Mouse (Mus musculus): ENCODE results near the gene Rfx7. TPM values are rescaled to one million over a fixed set of nuclear protein-coding genes. Genes with fewer than 3 reads are reported as not detected.
"Not testable (repeated sequence)": the region's sequence is repeated elsewhere in the genome, so short reads cannot be mapped to it uniquely, and the experiment has no call there.

The Rfx7 gene
- polyA plus RNA-seq, 1 experiment from 2014 or later: 9.8 TPM

- no peaks in the 10 kb centered on the region for H3K9me3 ChIP-seq (replicated peaks)
- no peak overlapping the region for H3K27ac ChIP-seq (replicated peaks)
- no peak overlapping the region for H3K9ac ChIP-seq
- H3K36me3 ChIP-seq: no peaks in the 10 kb centered on the region
- ATAC-seq (ENCODE audit: insufficient number of reproducible peaks, low FRiP score, low TSS enrichment, low read depth): no peak
- H3K4me3 ChIP-seq (replicated peaks): no peak overlapping the region
- H3K27me3 ChIP-seq: no peaks in the 10 kb centered on the region
- H3K4me1 ChIP-seq: no peaks in the 10 kb centered on the region
- 76% methylated on average over 1 of the region's 1 CpGs for WGBS
- H3K4me2 ChIP-seq (replicated peaks): no peak overlapping the region
These were observed 26.7 kb downstream of the Rfx7 start for GRCm38 (mm10) chr9:72558780-72559179.

GRCm38 (mm10) chr9:72560316-72560715 is 28.3 kb downstream of the Rfx7 start:
- 69% methylated on average over 2 of the region's 2 CpGs for WGBS
- H3K4me1 ChIP-seq: no peaks in the 10 kb centered on the region
- no peaks in the 10 kb centered on the region for H3K9me3 ChIP-seq (replicated peaks)
- H3K4me2 ChIP-seq (replicated peaks): no peak overlapping the region
- no peak overlapping the region for H3K4me3 ChIP-seq (replicated peaks)
- no peak overlapping the region for H3K9ac ChIP-seq
- ATAC-seq (ENCODE audit: insufficient number of reproducible peaks, low FRiP score, low TSS enrichment, low read depth): no peak
- no peaks in the 10 kb centered on the region for H3K36me3 ChIP-seq
- no peaks in the 10 kb centered on the region for H3K27me3 ChIP-seq
- no peak overlapping the region for H3K27ac ChIP-seq (replicated peaks)

- Histone ChIP-seq H3K27me3 (no peaks in the 10 kb centered on the region), H3K36me3 (no peaks in the 10 kb centered on the region), H3K9me3 (replicated peaks) (no peaks in the 10 kb centered on the region), H3K4me2 (replicated peaks) (no peak overlapping the region), H3K9ac (no peak overlapping the region), H3K4me1 (no peaks in the 10 kb centered on the region), H3K27ac (replicated peaks) (no peak overlapping the region), H3K4me3 (replicated peaks) (no peak overlapping the region)
- ATAC-seq (ENCODE audit: insufficient number of reproducible peaks, low FRiP score, low TSS enrichment, low read depth): no peak
- WGBS: 90% methylated on average over 3 of the region's 3 CpGs
These were observed 31.2 kb downstream of the Rfx7 start for GRCm38 (mm10) chr9:72563277-72563676.

- no peak overlapping the region for H3K4me3 ChIP-seq (replicated peaks)
- H3K27ac ChIP-seq (replicated peaks): no peak overlapping the region
- H3K9ac ChIP-seq: no peak overlapping the region
- no peaks in the 10 kb centered on the region for H3K36me3 ChIP-seq
- 59% methylated on average over 2 of the region's 2 CpGs for WGBS
- H3K9me3 ChIP-seq (replicated peaks): no peaks in the 10 kb centered on the region
- H3K4me1 ChIP-seq: no peaks in the 10 kb centered on the region
- no peak overlapping the region for H3K4me2 ChIP-seq (replicated peaks)
- ATAC-seq (ENCODE audit: insufficient number of reproducible peaks, low FRiP score, low TSS enrichment, low read depth): no peak
- H3K27me3 ChIP-seq: no peaks in the 10 kb centered on the region
These were observed 35.1 kb downstream of the Rfx7 start for GRCm38 (mm10) chr9:72567116-72567515.

- Histone ChIP-seq H3K27me3 (no peaks in the 10 kb centered on the region), H3K4me1 (no peaks in the 10 kb centered on the region), H3K36me3 (no peaks in the 10 kb centered on the region), H3K4me2 (replicated peaks) (no peak overlapping the region), H3K9ac (no peak overlapping the region), H3K4me3 (replicated peaks) (no peak overlapping the region), H3K9me3 (replicated peaks) (no peaks in the 10 kb centered on the region), H3K27ac (replicated peaks) (no peak overlapping the region)
- 8% methylated on average over 3 of the region's 3 CpGs for WGBS
- no peak for ATAC-seq (ENCODE audit: insufficient number of reproducible peaks, low FRiP score, low TSS enrichment, low read depth)
These were observed 48.2 kb downstream of the Rfx7 start for GRCm38 (mm10) chr9:72580216-72580615.

- no peak overlapping the region for H3K4me3 ChIP-seq (replicated peaks)
- no peak overlapping the region for H3K9ac ChIP-seq
- H3K4me2 ChIP-seq (replicated peaks): no peak overlapping the region
- H3K27me3 ChIP-seq: no peaks in the 10 kb centered on the region
- no peak overlapping the region for H3K27ac ChIP-seq (replicated peaks)
- H3K36me3 ChIP-seq: 0 out of 2 replicates have a peak, but pooled peaks cover 3% of the 10 kb centered on the region
- ATAC-seq (ENCODE audit: insufficient number of reproducible peaks, low FRiP score, low TSS enrichment, low read depth): no peak
- WGBS: 96% methylated on average over 1 of the region's 1 CpGs
- H3K4me1 ChIP-seq: no peaks in the 10 kb centered on the region
- H3K9me3 ChIP-seq (replicated peaks): no peaks in the 10 kb centered on the region
These were observed 58.8 kb downstream of the Rfx7 start for GRCm38 (mm10) chr9:72590861-72591260.

- Histone ChIP-seq H3K36me3 (0 out of 2 replicates have a peak, but pooled peaks cover 3% of the 10 kb centered on the region), H3K4me2 (replicated peaks) (no peak overlapping the region), H3K4me3 (replicated peaks) (no peak overlapping the region), H3K27ac (replicated peaks) (no peak overlapping the region), H3K9me3 (replicated peaks) (no peaks in the 10 kb centered on the region), H3K4me1 (no peaks in the 10 kb centered on the region), H3K9ac (no peak overlapping the region), H3K27me3 (no peaks in the 10 kb centered on the region)
- no peak for ATAC-seq (ENCODE audit: insufficient number of reproducible peaks, low FRiP score, low TSS enrichment, low read depth)
These were observed 60.0 kb downstream of the Rfx7 start for GRCm38 (mm10) chr9:72592016-72592415.

GRCm38 (mm10) chr9:72594656-72595055 is 62.6 kb downstream of the Rfx7 start:
- not testable (repeated sequence) for H3K36me3 ChIP-seq; H3K4me1 ChIP-seq; H3K4me2 ChIP-seq (replicated peaks); ATAC-seq (ENCODE audit: insufficient number of reproducible peaks, low FRiP score, low TSS enrichment, low read depth); H3K9me3 ChIP-seq (replicated peaks); H3K4me3 ChIP-seq (replicated peaks); H3K9ac ChIP-seq; H3K27ac ChIP-seq (replicated peaks); H3K27me3 ChIP-seq
- whole genome bisulfite sequencing: 81% methylated on average over 4 of the region's 4 CpGs

GRCm38 (mm10) chr9:72600142-72600541 is 68.1 kb downstream of the Rfx7 start:
- Histone ChIP-seq H3K9me3 (replicated peaks) (no peaks in the 10 kb centered on the region), H3K27me3 (no peaks in the 10 kb centered on the region), H3K27ac (replicated peaks) (no peak overlapping the region), H3K9ac (no peak overlapping the region), H3K4me2 (replicated peaks) (no peak overlapping the region), H3K36me3 (peaks cover 9% of the 10 kb centered on the region), H3K4me1 (no peaks in the 10 kb centered on the region), H3K4me3 (replicated peaks) (no peak overlapping the region)
- 88% methylated on average over 3 of the region's 3 CpGs for WGBS
- no peak for ATAC-seq (ENCODE audit: insufficient number of reproducible peaks, low FRiP score, low TSS enrichment, low read depth)

GRCm38 (mm10) chr9:72609771-72610170 is 77.7 kb downstream of the Rfx7 start:
- Histone ChIP-seq H3K9me3 (replicated peaks) (no peaks in the 10 kb centered on the region), H3K9ac (no peak overlapping the region), H3K27me3 (no peaks in the 10 kb centered on the region), H3K4me3 (replicated peaks) (no peak overlapping the region), H3K4me1 (no peaks in the 10 kb centered on the region), H3K36me3 (peaks cover 13% of the 10 kb centered on the region; the same call in 1 of the 2 replicates), H3K27ac (replicated peaks) (no peak overlapping the region), H3K4me2 (replicated peaks) (no peak overlapping the region)
- no peak for ATAC-seq (ENCODE audit: insufficient number of reproducible peaks, low FRiP score, low TSS enrichment, low read depth)

- no peak overlapping the region for H3K27ac ChIP-seq (replicated peaks)
- no peak overlapping the region for H3K4me2 ChIP-seq (replicated peaks)
- ATAC-seq (ENCODE audit: insufficient number of reproducible peaks, low FRiP score, low TSS enrichment, low read depth): no peak
- H3K36me3 ChIP-seq: peaks cover 32% of the 10 kb centered on the region
- H3K4me1 ChIP-seq: no peaks in the 10 kb centered on the region
- no peak overlapping the region for H3K9ac ChIP-seq
- H3K9me3 ChIP-seq (replicated peaks): no peaks in the 10 kb centered on the region
- no peak overlapping the region for H3K4me3 ChIP-seq (replicated peaks)
- WGBS: 56% methylated on average over 2 of the region's 2 CpGs
- no peaks in the 10 kb centered on the region for H3K27me3 ChIP-seq
These were observed 81.8 kb downstream of the Rfx7 start for GRCm38 (mm10) chr9:72613884-72614283.

- no peak for ATAC-seq (ENCODE audit: insufficient number of reproducible peaks, low FRiP score, low TSS enrichment, low read depth)
- Histone ChIP-seq H3K9me3 (replicated peaks) (no peaks in the 10 kb centered on the region), H3K36me3 (peaks cover 34% of the 10 kb centered on the region), H3K27ac (replicated peaks) (0 out of 2 replicates have a peak overlapping the region, but pooled peaks have one; percentile 39), H3K4me1 (no peaks in the 10 kb centered on the region), H3K27me3 (no peaks in the 10 kb centered on the region), H3K4me3 (replicated peaks) (no peak overlapping the region), H3K9ac (no peak overlapping the region), H3K4me2 (replicated peaks) (no peak overlapping the region)
- 61% methylated on average over 6 of the region's 6 CpGs for WGBS
These were observed 82.9 kb downstream of the Rfx7 start for GRCm38 (mm10) chr9:72614786-72615480.
